Mouse (Mus musculus): ENCODE measurements around the gene Slc25a44.

DNA sequence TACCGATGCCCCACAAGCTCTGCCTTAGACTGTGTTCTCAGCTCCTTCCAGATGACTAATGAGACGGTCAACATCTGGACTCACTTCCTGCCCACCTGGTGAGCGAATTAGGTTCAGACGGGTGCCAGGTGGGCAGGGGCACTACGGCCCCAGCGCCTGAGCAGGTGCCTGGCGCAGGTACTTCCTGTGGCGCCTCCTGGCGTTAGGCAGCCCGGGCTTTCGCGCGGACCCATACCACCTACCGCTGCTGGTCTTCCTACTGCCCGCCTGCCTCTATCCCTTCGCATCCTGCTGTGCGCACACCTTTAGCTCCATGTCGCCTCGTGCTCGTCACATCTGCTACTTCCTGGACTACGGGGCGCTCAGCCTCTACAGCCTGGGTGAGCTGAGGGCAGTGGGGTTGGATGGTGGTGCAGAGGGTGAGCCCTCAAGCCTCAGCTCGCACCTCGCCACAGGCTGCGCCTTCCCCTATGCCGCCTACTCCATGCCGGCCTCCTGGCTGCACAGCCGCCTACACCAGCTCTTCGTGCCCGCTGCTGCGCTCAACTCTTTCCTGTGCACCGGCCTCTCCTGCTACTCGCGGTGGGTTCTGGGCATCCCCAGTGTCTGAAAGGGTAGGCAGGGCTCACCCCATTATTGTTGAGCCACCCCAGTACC is 59.1 kb downstream of the Slc25a44 start:
- no peak for TF ChIP-seq CTCF (IDR thresholded peaks at IDR 0.05; ENCODE audit: insufficient read depth, low read length)
- no peak for TF ChIP-seq POLR2A (IDR thresholded peaks at IDR 0.05; ENCODE audit: borderline replicate concordance, extremely low read depth, low read depth, low read length)

Data from lung, adult 2 months (tissue).